Mouse (Mus musculus) neural tube, embryonic 15.5 days (tissue): Measurements from ENCODE around the gene Fam208a. TPM values are rescaled to one million over a fixed set of nuclear protein-coding genes. Genes with fewer than 3 reads are reported as not detected.

Experiments used
- ATAC-seq: fragments of 200-750 bp; cut with Nextera tagmentation; 2 replicates; pipeline ENCODE4 v1.8.0; 2017; ENCODE audit warnings: mild to moderate bottlenecking, moderate TSS enrichment, moderate library complexity; ENCODE audit not compliant: low FRiP score
- H3K27ac ChIP-seq: fragments of 300-500 bp; sonication (generic); replicated peaks from 2 replicates; pipeline ENCODE4 v1.5.1; 2015; ENCODE audit warnings: mild to moderate bottlenecking, inconsistent platforms
- H3K27me3 ChIP-seq: fragments of 300-500 bp; sonication (generic); replicated peaks from 2 replicates; pipeline ENCODE4 v1.6.1; 2015; ENCODE audit warnings: inconsistent platforms
- H3K36me3 ChIP-seq: fragments of 300-500 bp; sonication (generic); 2 replicates; pipeline ENCODE4 v1.6.1; 2015; ENCODE audit warnings: inconsistent platforms
- H3K4me1 ChIP-seq: fragments of 300-500 bp; sonication (generic); 2 replicates; pipeline ENCODE4 v1.6.1; 2015; ENCODE audit warnings: inconsistent platforms
- H3K4me2 ChIP-seq: fragments of 300-500 bp; sonication (generic); 2 replicates; pipeline ENCODE4 v1.6.1; 2015; ENCODE audit warnings: inconsistent platforms, mild to moderate bottlenecking, moderate library complexity
- H3K4me3 ChIP-seq: fragments of 300-500 bp; sonication (generic); replicated peaks from 2 replicates; pipeline ENCODE4 v1.5.1; 2015; ENCODE audit warnings: mild to moderate bottlenecking, inconsistent platforms
- H3K9ac ChIP-seq: fragments of 300-500 bp; sonication (generic); replicated peaks from 2 replicates; pipeline ENCODE4 v1.6.1; 2015; ENCODE audit warnings: mild to moderate bottlenecking, inconsistent platforms
- H3K9me3 ChIP-seq: fragments of 300-500 bp; sonication (generic); replicated peaks from 2 replicates; pipeline ENCODE4 v1.6.1; 2016; ENCODE audit warnings: inconsistent platforms
- WGBS: fragments of 180-500 bp; shearing (Covaris S2); methylation state at CpG from one replicate; pipeline ENCODE4 v1.1.7; 2015; ENCODE audit warnings: mixed read lengths; 5-methylcytosine and 5-hydroxymethylcytosine counted together
- microRNA-seq: library from miRNA; unstranded; fragments of <30 nt; microRNA quantifications from one replicate; pipeline ENCODE4, GENCODE M21; 2017
- polyA plus RNA-seq: library from polyadenylated mRNA; unstranded; fragments of >200 nt; fragmentation: Nextera tagmentation; extraction: Ambion mirVana; gene quantifications from 2 replicates; pipeline ENCODE4 v1.2.1, GENCODE M21; 2015

Fam208a gene
- polyA plus RNA-seq, 1 experiment from 2014 or later = 15.9 TPM

- Histone ChIP-seq H3K36me3 (no peaks in the 10 kb centered on the region), H3K4me3 (peak overlapping the region; percentile 91), H3K9ac (peak overlapping the region; percentile 86), H3K27ac (peak overlapping the region; percentile 80), H3K27me3 (no peaks in the 10 kb centered on the region), H3K4me1 (peaks cover 16% of the 10 kb centered on the region), H3K4me2 (peak overlapping the region; percentile 66), H3K9me3 (no peaks in the 10 kb centered on the region)
- peak; percentile 69 for ATAC-seq
- WGBS = 30% methylated on average over 15 of the region's 15 CpGs
Observed at GRCm38 (mm10) chr14:27508644-27509301, 80.1 kb downstream of the Fam208a start.

GRCm38 (mm10) chr14:27524541-27524940, 95.9 kb downstream of the Fam208a start:
- no peak for ATAC-seq
- Histone ChIP-seq H3K4me2 (no peak overlapping the region), H3K4me3 (no peak overlapping the region), H3K4me1 (no peaks in the 10 kb centered on the region), H3K27ac (no peak overlapping the region), H3K27me3 (no peaks in the 10 kb centered on the region), H3K36me3 (no peaks in the 10 kb centered on the region), H3K9ac (no peak overlapping the region), H3K9me3 (no peaks in the 10 kb centered on the region)

Small RNA genes within 50 kb of the gene (microRNA-seq; reads per million reads assigned to microRNA genes)
- gene Gm23633 = not detected

Other genes starting within 250 kb of the Fam208a start
- gene Ccdc66, start 79.6 kb downstream of the Fam208a start, polyA plus RNA-seq = 11.2 and 11.9 TPM in 2 replicates
- gene Erc2, start 193.6 kb downstream of the Fam208a start, polyA plus RNA-seq = 61.8 and 80.3 TPM in 2 replicates